Mouse (Mus musculus): Measurements from ENCODE around the gene Trio.

The Trio gene

DNA sequence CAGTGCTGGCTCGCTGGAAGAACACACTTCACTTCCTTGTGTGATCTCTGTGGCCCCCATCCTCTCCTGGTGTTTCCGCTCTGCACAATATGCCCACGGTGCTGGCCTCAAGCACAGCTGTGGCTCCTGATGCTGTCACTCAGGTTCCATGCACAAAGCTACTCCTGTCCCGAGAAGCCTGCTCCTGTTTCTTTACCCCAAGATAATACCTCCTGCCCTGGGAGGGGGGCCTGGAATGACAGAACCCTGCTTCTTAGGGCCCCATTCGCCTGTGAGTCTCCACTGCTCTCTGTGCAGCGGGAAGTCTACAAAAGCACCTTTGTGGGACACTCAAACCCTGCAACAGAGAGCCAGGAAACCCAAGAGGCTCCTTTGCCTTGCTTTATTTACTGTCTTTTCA is 232.4 kb downstream of the Trio start:
- DNase-seq: no peak

DNA sequence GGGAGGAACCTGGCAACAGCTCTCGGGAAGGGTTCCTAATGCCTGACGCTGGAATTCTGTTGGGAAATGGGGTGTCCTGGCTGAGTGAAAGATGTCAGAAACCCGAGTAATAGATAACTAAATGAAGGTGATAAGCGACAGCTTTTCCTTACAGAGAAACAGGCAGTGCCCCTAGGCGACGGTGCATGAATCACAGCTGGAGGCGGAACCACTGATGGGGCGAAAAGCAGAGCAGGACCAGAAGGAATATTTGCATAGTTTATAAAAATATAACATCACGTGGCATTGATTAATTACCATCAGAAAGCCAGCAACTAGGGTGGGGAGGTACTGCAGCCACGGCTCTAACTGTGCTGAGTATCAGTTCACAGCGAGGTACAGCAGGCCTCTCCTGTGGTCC is 233.2 kb downstream of the Trio start:
- DNase-seq: peak in 1 of 2 experiments; percentile 48

DNA sequence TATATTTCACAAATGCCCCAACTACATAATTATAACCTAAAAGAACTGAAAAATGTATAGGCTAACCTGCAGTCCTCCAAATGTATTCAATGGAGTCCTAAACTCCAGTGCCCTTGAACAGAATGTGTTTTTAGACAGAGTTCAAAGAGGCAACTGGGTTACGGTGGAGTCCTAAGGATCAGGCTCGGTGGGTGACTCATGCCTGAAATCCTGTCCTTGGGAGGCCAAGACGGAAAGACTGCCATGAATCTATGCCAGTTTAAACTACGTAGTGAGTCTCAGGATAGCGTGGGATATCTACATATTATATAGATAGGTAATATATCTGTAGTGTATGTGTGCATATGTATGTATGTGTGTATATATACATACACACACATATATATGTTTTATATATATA is 234.5 kb downstream of the Trio start:
- DNase-seq: no peak

DNA sequence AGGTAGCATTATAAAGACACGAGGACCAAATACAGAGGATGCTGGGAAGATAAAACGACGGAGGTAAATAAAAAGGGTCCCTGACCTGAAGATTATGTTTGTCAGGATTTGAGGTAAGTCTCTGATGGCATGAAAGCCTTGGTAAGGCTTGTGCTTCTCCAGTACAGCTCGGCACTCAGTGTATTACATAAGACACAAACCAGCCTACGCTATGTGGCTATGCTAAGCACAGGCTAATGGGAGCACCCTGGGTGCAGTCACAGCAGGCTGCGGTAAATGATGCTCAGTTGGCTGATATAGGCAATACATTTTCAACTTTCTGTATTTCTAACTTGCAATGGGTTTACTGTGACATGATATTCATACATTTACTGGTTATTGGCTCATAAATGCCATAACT is 234.9 kb downstream of the Trio start:
- no peak for DNase-seq

DNA sequence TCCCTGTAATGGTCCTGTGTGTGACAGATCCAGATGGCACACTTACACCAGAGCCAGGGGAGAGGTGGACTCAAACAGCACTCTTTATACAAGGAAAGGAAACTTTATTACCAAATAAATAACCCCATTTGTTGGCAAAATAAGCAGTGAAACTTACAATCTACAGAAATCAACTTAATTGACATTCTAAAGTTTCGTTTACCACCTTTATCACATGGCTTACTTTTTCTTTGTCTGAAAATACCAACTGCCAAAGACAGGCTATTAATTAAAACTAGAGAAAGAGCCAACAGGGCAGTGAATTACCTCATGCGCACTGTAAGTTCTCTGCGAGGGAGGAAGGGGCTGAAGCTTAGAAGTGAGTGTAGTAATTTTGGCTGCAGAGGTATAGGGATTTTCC is 236.3 kb downstream of the Trio start:
- no peak for DNase-seq

DNA sequence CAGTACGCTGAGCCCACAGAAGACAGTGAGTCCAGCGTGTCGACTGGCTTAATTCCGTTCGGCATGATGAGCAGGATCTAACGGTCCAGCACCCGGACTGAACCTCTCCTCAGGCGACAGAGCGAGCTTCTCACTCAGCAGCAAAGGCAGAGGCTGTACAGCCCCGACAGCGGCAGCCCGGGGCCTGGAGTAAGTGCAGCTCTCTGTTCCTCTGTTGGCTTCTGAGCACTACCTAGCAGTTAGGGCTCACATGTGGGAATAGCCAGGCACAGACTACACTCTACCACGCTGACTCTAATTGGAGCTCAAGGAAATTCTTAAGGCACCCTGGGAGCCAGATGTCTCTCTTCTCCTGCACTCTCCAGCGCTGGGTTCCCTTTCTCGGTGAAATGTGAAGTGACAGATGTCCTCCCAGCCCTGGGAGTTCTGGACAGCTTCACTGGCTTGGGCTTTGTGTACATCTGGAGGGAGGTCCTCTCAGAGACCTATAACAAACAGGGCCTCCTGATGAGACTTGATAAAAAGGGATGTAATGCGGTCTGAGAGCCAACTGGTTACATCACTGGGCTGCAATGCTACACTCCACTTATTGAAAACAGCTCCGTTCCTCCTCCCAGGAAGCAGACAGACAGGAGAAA is 237.4 kb downstream of the Trio start:
- DNase-seq: peak; percentile 66 to 87

DNA sequence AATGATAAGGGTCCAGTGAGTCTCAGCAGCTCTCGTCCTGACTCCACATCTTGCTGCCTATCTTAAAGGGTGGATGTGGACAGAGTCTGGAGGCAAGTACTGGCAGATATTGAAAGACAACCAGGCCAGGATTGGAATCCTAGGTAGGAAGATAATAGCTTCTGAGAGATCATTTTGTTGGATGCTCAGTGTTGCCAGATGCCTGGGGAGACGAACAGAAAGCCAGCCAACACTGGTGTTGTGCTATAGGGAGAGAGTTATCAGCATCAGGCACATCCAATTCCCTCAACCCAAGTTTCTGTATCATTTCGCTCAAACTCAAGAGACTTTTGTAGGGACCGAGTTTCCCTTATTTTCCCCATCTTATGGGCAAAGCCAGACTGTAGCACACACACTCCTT is 238.5 kb downstream of the Trio start:
- DNase-seq: no peak

DNA sequence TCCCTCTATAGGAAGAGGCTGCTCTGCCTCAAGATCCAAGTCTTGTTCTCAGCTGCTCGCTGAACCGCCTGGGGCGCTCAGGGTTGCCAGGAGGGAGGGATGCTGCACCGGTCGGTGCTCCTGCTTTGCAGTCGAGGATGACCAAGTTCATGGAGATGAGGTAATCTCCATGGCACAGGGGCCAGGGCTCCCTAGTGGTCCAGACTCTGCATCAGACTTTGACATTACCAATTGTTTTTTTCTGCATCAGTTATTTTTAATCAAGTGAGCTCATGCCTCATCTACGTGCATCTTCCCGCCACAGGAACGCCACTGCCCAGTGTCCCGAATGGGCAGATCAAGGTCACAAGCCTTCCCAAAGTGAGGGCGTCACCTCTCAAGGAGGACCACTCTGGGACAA is 239.2 kb downstream of the Trio start:
- DNase-seq: peak in 1 of 2 experiments; percentile 34

DNA sequence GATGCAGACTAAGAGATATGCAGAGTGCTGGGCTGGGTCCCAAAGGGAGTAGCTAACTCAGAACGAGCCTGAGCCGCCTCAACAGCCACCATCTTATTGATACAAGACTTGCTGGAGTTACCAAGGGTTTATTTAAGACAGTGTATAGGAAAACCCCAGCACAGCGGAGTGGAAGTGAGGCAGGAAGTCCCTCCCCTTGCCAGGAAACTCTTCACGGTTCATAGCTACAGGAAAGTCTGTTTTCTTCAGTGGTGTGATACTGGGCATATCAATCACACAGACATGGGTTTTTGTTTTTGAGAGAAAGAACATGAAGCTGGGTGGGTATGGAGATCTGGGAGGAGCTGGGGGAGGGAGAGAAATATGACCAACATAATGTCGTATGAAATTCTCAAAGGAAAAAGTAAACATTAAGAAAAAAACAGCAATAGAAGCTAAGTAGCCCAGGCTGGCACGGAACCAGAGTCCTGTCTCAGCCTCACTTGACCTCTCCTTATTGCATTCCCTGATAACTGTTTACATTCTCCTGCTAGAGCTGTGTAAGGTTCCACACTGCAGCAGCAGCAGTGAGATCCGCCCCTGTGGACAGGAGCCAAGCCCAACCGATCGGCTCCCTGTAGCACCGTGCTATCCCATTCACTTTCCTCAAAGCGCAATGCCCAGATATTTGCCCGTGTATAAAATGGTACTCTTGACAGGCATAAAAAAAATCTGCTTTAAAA is 240.2 kb downstream of the Trio start:
- DNase-seq: peak; percentile 67 to 83

DNA sequence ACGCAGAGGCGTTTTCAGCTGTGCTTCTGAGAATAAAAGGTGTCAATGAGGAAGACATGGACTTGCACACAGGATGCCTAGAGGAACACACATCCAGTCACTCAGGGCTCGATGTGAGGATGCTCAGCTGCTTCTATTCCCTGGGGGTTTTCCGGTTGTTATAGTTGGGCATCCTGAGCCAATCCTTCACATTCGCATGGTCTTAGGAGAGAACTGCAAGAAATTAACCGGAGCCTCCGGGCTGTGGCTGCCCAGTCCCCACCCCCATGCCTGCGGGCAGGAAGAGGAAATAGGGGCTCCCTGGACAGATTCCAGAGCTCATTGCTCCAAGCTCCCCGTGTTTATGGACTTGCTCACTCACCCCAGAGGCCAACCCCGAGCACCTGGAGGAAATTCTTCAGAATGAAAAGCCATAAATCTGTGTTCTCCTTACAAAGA is 241.5 kb downstream of the Trio start:
- DNase-seq: peak; percentile 53 to 64

DNA sequence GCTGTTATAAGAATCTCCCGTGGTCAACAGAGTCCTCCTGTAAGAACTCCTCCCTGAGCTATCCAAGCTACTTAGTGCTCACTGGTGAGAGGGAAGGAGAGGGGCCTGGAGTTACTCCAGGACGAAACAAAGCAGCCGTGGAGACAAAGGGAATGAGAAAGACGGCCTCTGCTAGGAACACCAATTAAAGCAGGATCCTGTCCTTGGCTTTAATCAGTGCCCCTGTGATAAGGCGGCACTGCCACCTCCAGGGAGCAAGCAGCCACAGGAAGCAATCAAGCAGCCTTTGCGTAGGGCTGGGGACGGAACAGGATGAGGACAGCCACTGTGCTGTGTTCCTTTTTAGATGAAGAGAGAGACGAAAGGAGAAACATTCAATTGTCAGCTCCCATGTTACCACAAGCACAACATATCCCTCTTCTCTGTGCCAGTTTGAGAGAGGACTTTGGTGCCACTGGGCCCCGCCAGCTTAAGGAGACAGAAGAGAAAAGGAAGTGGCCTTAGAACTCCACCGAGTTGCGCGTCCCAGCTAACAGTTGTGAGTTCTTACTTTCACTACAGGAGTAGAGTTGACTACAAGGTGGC is 242.0 kb downstream of the Trio start:
- peak; percentile 50 to 61 for DNase-seq

DNA sequence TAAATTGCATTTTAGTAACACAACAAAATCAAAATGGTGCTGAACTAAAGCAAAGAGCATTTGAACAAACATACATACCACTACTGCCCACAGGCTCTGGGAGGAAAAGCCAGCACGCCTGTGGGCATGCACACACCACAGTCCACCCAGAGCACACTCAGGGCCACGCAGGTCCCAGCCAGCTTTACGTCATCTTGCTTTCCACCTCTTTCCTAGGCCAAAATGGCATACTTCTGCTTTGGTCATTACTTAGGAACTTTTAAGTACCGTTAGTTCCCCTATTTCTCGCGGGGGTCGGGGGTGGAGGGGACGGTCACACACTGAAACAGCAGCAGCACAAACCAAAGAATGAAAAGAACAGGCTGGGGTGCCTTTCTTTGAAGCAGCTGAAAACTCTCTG is 242.6 kb downstream of the Trio start:
- DNase-seq: no peak

DNA sequence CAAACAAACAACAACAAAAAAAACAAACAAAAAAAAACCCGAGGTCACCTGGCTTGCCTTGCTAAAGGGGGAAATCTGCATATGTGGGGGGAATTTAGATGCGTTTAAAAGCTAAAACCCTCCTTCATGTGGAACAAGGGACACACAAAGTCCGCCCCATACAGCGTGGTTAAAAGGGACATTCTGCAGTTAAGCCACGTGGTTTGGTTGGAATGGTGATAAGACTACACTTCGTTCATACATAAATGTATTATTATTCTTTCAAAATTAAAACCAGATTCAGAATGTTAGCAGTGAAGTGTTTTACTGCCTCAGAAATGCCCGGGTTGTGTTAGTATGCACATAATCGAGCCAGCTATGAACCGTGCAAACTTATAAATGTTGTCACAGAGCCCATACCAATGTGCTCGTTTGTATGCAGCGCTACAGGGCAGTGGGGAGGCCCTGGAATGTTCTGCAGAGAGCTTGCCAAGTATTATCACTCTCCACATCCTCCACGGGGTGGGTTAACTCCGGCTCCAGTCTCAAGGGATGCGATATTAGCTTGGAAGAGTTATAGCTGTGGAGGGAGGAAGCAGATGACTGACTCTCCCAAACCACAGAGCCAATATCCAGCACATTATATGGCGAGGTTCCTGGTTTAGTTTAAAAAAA is 243.1 kb downstream of the Trio start:
- DNase-seq: peak; percentile 41 to 64

DNA sequence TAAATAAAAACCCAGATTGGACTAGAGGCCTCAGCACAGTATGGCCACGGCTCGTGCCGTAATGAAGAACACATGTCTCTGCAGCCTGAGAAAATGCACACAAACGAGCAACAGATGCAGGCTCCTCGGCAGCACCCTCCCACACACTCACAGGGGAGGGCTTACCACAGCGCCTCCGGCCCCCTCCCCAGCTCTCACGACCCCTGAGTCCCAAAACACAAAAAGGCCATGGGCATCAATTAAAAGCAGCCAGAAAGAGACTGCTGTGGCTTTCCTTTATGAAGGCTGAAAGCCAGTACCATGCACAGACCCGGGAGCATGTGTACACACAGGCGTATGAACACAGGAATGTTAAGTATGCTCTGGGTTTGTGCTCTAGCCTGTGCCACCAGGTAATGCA is 245.8 kb downstream of the Trio start:
- no peak for DNase-seq

DNA sequence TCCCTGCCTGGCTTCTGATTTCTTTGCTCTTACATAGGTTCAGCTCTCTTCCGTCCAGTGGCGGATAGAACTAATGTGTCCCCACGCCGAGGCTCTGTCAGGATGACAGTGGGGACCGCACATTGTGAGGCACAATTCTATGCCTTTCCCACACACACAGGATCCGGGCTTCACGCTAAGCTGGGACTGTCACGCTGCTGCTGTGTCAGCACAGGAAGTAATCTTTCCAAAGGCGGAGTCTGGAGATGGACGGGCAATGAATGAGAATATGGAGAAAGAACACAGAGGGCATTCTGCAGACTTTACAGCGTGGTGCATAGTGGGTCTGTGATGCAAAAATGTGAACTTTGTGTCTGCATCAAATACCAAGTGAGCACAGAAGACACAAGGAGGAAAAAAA is 246.2 kb downstream of the Trio start:
- DNase-seq: no peak

DNA sequence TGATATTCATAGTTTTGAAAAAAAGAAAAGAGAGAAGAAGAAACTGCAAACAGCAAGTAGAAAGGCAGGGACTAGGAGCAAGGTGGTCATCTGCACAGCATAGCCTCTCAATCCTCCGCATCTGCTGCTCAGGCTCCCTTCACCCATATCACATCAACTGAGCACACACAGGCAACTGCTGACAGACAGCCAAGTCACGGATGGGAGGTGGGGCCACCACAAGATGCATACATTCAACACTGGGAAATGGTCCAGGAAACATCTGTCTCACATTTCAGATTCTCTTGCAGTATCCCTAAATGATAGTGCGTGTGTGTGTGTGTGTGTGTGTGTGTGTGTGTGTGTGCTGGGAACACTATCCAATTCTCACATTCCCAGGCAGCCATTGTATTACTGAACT is 247.4 kb downstream of the Trio start:
- no peak for DNase-seq

DNA sequence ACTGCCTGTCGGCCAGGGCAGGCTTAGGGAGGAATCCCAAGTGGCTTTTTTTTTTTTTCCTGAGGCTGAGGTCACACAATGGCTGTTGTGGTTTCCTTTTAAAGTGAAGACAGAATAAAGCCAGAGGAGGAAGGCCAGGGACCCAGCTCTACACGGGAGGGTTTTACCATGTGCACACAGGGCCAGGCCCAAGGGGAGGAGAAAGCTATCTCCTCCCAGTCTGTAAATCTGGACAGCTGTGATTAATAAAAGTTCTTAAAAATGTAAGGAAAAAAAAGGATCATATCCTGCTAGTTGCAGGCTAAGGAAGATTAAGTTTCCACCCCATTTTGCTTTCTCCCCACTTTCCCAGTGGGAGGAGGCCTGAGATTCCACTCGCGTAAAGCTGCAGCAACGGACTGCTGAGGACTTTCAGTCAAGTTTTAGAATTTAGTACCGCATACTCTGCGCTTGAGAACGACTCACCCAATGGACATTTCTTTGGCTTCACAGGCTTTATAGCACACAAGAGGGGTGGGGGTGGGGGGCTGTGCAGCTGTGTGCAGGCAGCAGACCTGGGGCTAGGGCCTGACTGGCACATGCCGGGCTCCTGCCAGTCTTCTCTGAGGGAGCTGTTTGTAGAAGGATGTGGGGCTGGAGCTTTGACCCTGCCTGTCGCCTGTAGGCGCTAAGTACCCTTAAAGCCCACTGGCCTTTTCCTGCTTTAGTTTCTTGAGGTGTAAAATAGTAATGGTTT is 248.0 kb downstream of the Trio start:
- no peak for DNase-seq

DNA sequence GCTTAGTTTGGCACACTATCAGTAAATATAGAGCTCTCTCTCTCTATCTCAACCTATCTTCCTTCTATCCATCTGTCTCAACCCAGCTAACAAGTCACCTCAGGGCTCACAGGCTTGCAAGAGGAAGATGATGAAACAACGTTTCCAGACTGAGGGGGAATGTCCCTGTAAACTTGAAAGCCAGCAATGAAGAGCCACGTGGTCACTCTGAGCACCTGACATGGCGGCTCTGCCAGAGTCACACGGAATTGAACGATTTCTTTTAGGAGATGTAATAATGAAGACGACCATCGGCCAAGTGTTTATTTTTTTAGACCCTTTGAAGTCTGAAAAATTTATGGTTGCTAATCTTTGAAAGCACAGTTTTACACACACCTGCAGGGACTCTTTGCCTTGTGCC is 251.2 kb downstream of the Trio start:
- DNase-seq: no peak

DNA sequence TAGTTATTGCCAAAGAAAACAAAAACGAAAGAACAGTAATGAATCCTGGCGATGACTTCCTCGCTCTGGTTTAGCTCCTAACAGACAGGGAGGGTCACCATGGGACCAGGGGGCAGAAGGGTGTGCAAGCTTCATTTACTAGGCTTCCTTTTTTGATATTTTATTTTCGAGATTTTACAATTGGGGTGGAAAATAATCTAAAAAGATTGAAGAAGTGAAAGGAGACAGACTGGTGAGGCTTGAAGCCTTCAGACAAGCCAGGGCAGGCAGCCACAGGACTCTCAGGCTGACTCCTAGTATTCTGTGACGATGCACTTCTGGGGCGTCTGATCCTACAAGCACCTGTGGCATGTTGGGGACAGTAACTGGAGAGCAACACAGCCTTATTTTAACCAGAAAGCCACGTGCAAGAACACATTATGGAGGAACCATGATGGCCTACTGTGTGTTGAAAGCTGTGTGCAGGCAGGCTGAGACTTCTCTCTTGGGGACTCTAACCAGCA is 253.5 kb downstream of the Trio start:
- DNase-seq: no peak

DNA sequence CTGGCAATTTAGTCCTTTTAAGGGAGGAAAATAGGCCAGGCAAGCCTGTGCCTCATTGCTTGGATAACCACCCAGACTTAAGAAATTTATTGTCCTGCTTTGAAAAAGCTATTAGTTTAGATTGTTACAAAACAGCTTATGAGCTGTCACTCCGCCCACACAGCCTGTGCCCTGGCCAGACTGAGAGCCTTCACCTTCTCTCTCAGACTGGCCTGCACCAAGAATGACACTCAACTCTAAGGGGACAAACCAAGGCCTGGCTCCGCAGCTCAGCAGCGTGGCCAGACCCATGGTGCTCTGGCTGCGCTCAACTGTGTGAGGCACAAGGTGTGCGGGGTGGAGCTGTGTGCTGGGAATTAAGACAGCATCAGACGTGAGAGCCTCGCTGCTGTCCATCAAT is 254.1 kb downstream of the Trio start:
- DNase-seq: peak in 1 of 2 experiments; percentile 42

DNA sequence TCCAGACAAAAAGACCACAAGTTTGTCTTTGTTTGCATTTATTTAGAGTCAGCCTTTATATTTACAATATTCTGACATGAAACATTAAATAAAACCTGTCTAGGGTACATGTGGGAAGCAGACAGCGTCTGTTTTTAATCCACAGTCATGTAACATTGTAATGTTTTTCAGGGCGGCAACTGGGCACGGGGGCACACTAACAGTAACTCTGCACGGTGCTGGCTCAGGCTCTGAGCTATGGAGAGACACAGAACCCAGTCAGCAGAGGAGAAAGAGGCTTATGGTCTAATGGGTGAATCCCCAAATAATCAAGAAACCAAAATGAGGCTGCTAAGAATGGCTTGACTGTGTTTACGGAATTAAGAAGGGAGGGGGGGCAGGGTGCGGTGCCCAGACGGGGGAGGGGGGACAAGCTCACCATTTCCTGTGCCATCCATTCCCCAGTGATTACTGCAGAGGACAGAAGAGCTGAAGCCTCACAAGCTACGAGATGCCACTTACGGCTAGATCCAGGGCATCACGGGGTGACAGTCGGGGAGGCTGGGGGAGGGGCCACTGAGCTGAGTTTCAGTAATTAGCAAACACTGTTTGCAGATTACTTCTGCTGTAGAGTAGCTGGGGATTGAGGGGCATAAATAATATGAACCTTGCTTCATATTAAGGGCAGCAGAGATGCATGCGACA is 255.0 kb downstream of the Trio start:
- no peak for DNase-seq

DNA sequence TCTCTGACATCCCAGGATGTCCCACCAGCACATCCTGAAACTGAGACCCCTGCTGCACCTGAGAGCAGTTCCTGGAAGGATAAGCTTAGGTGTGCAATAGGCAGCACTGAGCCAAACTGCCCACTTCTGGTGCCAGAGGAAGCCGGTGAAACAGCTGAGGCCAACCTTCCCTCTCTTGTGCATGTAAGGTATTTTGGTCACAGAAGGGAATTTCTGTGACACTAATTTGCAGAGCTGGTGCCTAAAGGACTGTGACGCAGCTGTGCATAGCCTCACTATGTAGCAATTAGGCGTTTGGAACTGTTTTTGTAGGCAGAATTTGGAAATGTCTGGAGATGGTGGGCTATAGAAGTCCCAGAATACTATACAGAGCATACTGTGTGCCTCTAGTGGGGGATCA is 264.2 kb downstream of the Trio start:
- no peak for DNase-seq

Measured in lung, postnatal 4 days (tissue).